Mouse (Mus musculus) forebrain, embryonic 10.5 days (tissue): ENCODE data around the gene Bloc1s5. TPM values are rescaled to one million over a fixed set of nuclear protein-coding genes. Genes with fewer than 3 reads are reported as not detected.

Experiments used
- DNase-seq: peaks from one replicate; pipeline ENCODE4 v3.0.0-alpha.2; 2017; ENCODE audit warnings: low spot score; ENCODE audit errors: extremely low spot score
- H3K27ac ChIP-seq: fragments of 300-500 bp; sonication (generic); 2 replicates; pipeline ENCODE4 v1.5.1; 2016; ENCODE audit warnings: mild to moderate bottlenecking
- H3K27me3 ChIP-seq: fragments of 300-500 bp; sonication (generic); 2 replicates; pipeline ENCODE4 v1.6.1; 2016; ENCODE audit warnings: mild to moderate bottlenecking; ENCODE audit not compliant: poor library complexity, severe bottlenecking
- H3K36me3 ChIP-seq: fragments of 300-500 bp; sonication (generic); replicated peaks from 2 replicates; pipeline ENCODE4 v1.6.1; 2016; ENCODE audit warnings: mild to moderate bottlenecking, moderate library complexity
- H3K4me1 ChIP-seq: fragments of 300-500 bp; sonication (generic); 2 replicates; pipeline ENCODE4 v1.6.1; 2016
- H3K4me3 ChIP-seq: fragments of 300-500 bp; sonication (generic); 2 replicates; pipeline ENCODE4 v1.5.1; 2016; ENCODE audit warnings: mild to moderate bottlenecking, moderate library complexity
- H3K9me3 ChIP-seq: fragments of 300-500 bp; sonication (generic); 2 replicates; pipeline ENCODE4 v1.6.1; 2016; ENCODE audit warnings: mild to moderate bottlenecking, moderate library complexity
- WGBS: fragments of 180-500 bp; shearing (Covaris S2); methylation state at CpG from one replicate; pipeline ENCODE4 v1.1.7; 2016; 5-methylcytosine and 5-hydroxymethylcytosine counted together
- polyA plus RNA-seq: library from polyadenylated mRNA; unstranded; fragments of >200 nt; fragmentation: Nextera tagmentation; extraction: Ambion mirVana; gene quantifications from 2 replicates; pipeline ENCODE4 v1.2.1, GENCODE M21; 2016

Gene Bloc1s5
- polyA plus RNA-seq, 1 experiment from 2014 or later: 27.0 TPM

- 90% methylated on average over 8 of the region's 8 CpGs for WGBS
- Histone ChIP-seq H3K4me1 (no peaks in the 10 kb centered on the region), H3K27me3 (no peaks in the 10 kb centered on the region), H3K9me3 (no peaks in the 10 kb centered on the region), H3K4me3 (no peak overlapping the region), H3K27ac (no peak overlapping the region), H3K36me3 (no peaks in the 10 kb centered on the region)
- no peak for DNase-seq
Observed at GRCm38 (mm10) chr13:38544769-38545445, 90.0 kb downstream of the Bloc1s5 start.

GRCm38 (mm10) chr13:38543455-38544125 lies 91.3 kb downstream of the Bloc1s5 start:
- DNase-seq: no peak
- no peaks in the 10 kb centered on the region for H3K9me3 ChIP-seq
- no peaks in the 10 kb centered on the region for H3K27me3 ChIP-seq
- no peak overlapping the region for H3K27ac ChIP-seq
- no peak overlapping the region for H3K4me3 ChIP-seq
- no peaks in the 10 kb centered on the region for H3K36me3 ChIP-seq
- no peaks in the 10 kb centered on the region for H3K4me1 ChIP-seq
- 86% methylated on average over 8 of the region's 8 CpGs for WGBS

Other genes with a start within 250 kb of the Bloc1s5 start
- 144 and 153 TPM in 2 replicates for gene Txndc5, start 106.3 kb downstream of the Bloc1s5 start, polyA plus RNA-seq
- gene Eef1e1, start 23.9 kb upstream of the Bloc1s5 start, polyA plus RNA-seq: 73.8 and 77.7 TPM in 2 replicates